Mouse (Mus musculus) gastrocnemius, adult 2 months (tissue): ENCODE measurements at regions not wholly inside any gene's neighbourhood (a gene's known extent, or its start where the extent isn't known, plus 50 kb on each side); places are given as distances from the start of the nearest gene placed in this dataset.

ENCODE experiments used
- DNase-seq: peaks from one replicate; pipeline ENCODE4 v3.0.0; 2022
- H3K27ac ChIP-seq: fragments of 200-600 bp; 2 replicates; pipeline ENCODE4 v1.8.1; 2022; ENCODE audit warnings: mild to moderate bottlenecking
- H3K4me3 ChIP-seq: fragments of 200-600 bp; 2 replicates; pipeline ENCODE4 v1.8.1; 2022; ENCODE audit warnings: mild to moderate bottlenecking, moderate library complexity
- CTCF ChIP-seq: fragments of 200-600 bp; IDR thresholded peaks from 2 replicates; pipeline ENCODE4 v1.8.1; 2022; ENCODE audit warnings: antibody characterized with exemption, mild to moderate bottlenecking, moderate library complexity
- intact Hi-C: fragments of 180-260 bp; cut with DNase I; formaldehyde crosslinking; loops from one replicate; pipeline ENCODE4 v1.15.1; 2025

DNA sequence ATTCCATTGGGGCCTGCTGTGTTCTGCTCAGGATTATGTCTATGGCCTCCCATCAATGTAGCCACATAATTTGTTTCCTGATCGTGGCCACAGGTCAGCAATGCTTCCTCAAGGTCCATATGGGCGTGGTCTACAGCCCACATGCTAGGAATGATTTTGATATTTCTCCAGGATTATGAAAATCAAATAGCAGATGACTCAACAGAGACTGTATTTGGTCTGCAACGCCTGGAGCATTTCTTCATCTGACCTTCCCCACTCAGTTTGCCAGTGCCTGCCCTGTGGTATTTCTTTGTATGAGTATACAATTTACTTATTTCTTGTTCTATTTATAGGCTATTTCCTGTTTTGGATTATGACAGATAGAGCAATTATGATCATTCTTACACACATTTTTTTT, 145.7 kb downstream of the Gm11077 start:
- Histone ChIP-seq H3K27ac (no peak overlapping the region), H3K4me3 (no peak overlapping the region)
- no peak for TF ChIP-seq CTCF
- no peak for DNase-seq
- intact Hi-C loops = no loop called here

GRCm38 (mm10) chr6:140883651-140884050, 154.6 kb downstream of the Gm11077 start:
- no peak for DNase-seq
- Histone ChIP-seq H3K27ac (no peak overlapping the region), H3K4me3 (no peak overlapping the region)
- intact Hi-C loops = no loop called here
- TF ChIP-seq CTCF = no peak

- intact Hi-C loops = no loop called here
- no peak overlapping the region for H3K4me3 ChIP-seq
Observed at GRCm38 (mm10) chr6:140888610-140889009, 159.5 kb downstream of the Gm11077 start.

DNA sequence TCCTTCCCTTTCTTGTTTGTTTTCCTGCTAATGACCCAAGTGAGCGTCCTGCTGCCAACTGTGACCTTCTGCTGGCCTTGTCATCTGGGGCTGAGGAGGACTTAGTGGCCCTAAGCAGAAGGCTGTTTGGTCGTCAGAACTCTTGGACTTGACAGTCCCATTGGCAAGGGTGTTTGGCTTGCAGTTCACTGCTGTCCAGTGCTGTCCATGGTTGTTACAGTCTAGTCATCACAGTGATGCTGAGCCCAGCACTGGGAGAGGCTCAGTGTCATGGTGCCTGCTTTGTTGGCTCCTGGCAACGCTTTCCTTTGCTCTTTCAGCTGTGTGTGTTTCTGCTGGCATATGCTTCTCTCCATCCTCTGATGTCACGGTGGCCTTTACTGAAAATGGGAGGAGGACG, 161.0 kb downstream of the Gm11077 start:
- H3K27ac ChIP-seq = no peak overlapping the region
- no peak overlapping the region for H3K4me3 ChIP-seq
- no peak for TF ChIP-seq CTCF
- intact Hi-C loops = no loop called here
- DNase-seq = no peak

More at GRCm38 (mm10) chr6:140888610-140889009, 159.5 kb downstream of the Gm11077 start:
- no peak for TF ChIP-seq CTCF
- H3K27ac ChIP-seq = no peak overlapping the region
- DNase-seq = no peak

DNA sequence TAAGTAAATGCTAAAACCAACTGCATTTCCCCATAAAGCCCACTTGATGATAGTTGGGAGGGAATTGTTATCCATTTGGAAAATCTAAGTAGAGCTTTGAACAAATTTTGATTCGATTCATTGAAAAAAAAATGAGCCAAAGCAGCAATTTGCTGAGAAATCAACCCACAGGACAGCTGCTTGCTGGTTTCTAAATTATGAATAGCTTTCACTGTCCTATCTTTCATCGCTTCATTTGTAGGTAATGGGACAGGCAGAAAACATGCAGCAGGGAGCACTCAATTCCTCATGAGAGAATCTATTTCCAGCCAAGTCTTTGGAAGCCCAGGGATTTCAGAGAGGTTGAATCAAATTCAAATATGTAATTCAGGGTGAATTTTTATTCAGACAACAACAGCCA, 161.5 kb downstream of the Gm11077 start:
- H3K27ac ChIP-seq = no peak overlapping the region
- no peak overlapping the region for H3K4me3 ChIP-seq
- no peak for TF ChIP-seq CTCF
- intact Hi-C loops = no loop called here
- no peak for DNase-seq

GRCm38 (mm10) chr6:140894467-140894866, 165.4 kb downstream of the Gm11077 start:
- TF ChIP-seq CTCF = no peak
- intact Hi-C loops = no loop called here
- no peak overlapping the region for H3K27ac ChIP-seq
- no peak overlapping the region for H3K4me3 ChIP-seq
- no peak for DNase-seq

- Histone ChIP-seq H3K27ac (no peak overlapping the region), H3K4me3 (no peak overlapping the region)
- no peak for DNase-seq
- TF ChIP-seq CTCF = no peak
- intact Hi-C loops = no loop called here
Observed at GRCm38 (mm10) chr6:140895441-140895840, 166.4 kb downstream of the Gm11077 start.

DNA sequence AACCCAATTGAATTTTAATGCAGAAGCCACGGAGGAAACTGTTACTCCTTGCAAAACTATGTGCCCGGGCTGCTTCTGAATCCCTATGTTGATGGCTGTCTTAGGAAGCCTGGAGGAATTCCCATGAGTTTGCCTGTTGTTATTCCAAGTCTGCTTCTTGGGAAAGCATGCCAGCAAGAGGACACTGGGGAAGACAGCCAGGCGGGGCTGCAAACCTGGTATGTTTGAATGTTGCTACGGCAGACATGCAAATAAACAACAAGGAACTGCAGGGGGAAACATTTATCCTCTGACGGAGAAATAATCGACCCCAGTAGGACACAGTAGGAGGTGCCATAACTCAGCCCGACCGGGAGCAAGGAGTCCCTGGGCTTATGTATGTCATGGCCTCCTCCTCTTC, 168.0 kb downstream of the Gm11077 start:
- H3K27ac ChIP-seq = no peak overlapping the region

DNA sequence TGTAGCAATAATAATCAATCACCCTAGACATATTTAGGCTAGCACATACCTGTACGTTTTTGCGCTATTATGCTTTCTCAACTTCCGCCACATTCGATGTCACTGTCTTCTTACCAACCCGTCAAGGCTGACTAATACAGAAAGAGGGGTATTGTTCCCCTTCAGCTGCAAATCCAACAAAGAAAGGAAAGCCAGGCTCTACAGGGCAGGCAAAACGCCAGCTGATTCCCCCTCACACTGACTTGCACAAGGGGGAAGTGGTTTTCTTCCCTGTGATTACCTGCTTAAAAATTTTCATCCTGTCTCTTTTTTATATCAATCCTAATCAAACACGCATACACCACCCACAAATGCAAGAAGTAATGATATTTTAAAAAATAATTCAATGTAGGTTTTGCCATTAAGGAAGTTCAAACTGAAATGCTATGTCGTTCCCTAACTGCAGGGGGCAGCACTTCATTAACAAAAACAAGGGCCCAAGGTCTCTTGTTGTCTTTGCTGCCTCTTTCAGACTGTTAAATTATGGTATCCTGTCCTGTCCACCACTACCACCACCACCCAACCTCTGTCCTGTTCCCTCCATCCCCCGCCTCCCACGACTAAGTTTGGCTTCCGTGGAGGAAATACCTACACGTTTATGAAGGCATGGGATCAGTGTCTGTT, 195.4 kb downstream of the Gm11077 start:
- intact Hi-C loops = loop anchor here (5.0 to 10.0 kb wide), 2 partner anchors 330 to 388 kb away; no protein-coding TSS in a partner anchor
- Histone ChIP-seq H3K4me3 (no peak overlapping the region), H3K27ac (no peak overlapping the region)
- DNase-seq = peak; percentile 29
- peak; percentile 72 for TF ChIP-seq CTCF

More for the DNA sequence above, 168.0 kb downstream of the Gm11077 start:
- TF ChIP-seq CTCF = no peak
- no peak for DNase-seq
- intact Hi-C loops = no loop called here
- peak overlapping the region; percentile 21; the same call in 1 of the 2 replicates for H3K4me3 ChIP-seq

- TF ChIP-seq CTCF = no peak
- intact Hi-C loops = loop anchor here (5.0 to 10.0 kb wide), 2 partner anchors 327 to 520 kb away; no protein-coding TSS in a partner anchor
Observed at GRCm38 (mm10) chr6:140927616-140928015, 198.5 kb downstream of the Gm11077 start.

GRCm38 (mm10) chr6:140934286-140934685, 205.2 kb downstream of the Gm11077 start:
- Histone ChIP-seq H3K4me3 (no peak overlapping the region), H3K27ac (no peak overlapping the region)
- TF ChIP-seq CTCF = no peak
- intact Hi-C loops = no loop called here
- no peak for DNase-seq

More at GRCm38 (mm10) chr6:140927616-140928015, 198.5 kb downstream of the Gm11077 start:
- no peak for DNase-seq
- H3K27ac ChIP-seq = no peak overlapping the region
- H3K4me3 ChIP-seq = no peak overlapping the region

GRCm38 (mm10) chr6:140938025-140938424, 208.9 kb downstream of the Gm11077 start:
- intact Hi-C loops = no loop called here
- Histone ChIP-seq H3K4me3 (no peak overlapping the region), H3K27ac (no peak overlapping the region)
- no peak for TF ChIP-seq CTCF
- no peak for DNase-seq

- no peak overlapping the region for H3K4me3 ChIP-seq
- no peak overlapping the region for H3K27ac ChIP-seq
- no peak for DNase-seq
- TF ChIP-seq CTCF = no peak
- intact Hi-C loops = no loop called here
Observed at GRCm38 (mm10) chr6:140946720-140947119, 217.6 kb downstream of the Gm11077 start.

GRCm38 (mm10) chr6:140950483-140950882, 221.4 kb downstream of the Gm11077 start:
- intact Hi-C loops = no loop called here
- no peak for TF ChIP-seq CTCF
- H3K4me3 ChIP-seq = no peak overlapping the region
- H3K27ac ChIP-seq = no peak overlapping the region
- no peak for DNase-seq
